Mouse (Mus musculus): ENCODE results near the gene Gm17660. TPM values are rescaled to one million over a fixed set of nuclear protein-coding genes. Genes with fewer than 3 reads are reported as not detected.

The Gm17660 gene
- total RNA-seq, 2 experiments from 2014 or later = not detected

GRCm38 (mm10) chr5:104085366-104085765 is 8.0 kb upstream of the Gm17660 start:
- no peak for DNase-seq (ENCODE audit: low spot score in 2 of 2)

GRCm38 (mm10) chr5:104080736-104081135 is 3.3 kb upstream of the Gm17660 start:
- DNase-seq (ENCODE audit: low spot score in 2 of 2) = no peak

- DNase-seq (ENCODE audit: low spot score in 2 of 2) = no peak
These were observed 1.0 kb downstream of the Gm17660 start for GRCm38 (mm10) chr5:104076361-104076760.

- peak in 1 of 2 experiments; percentile 37 for DNase-seq (ENCODE audit: low spot score in 2 of 2)
These were observed 3.0 kb downstream of the Gm17660 start for GRCm38 (mm10) chr5:104074388-104074787.

- no peak for DNase-seq (ENCODE audit: low spot score in 2 of 2)
These were observed 3.8 kb downstream of the Gm17660 start for GRCm38 (mm10) chr5:104073602-104074001.

- no peak for DNase-seq (ENCODE audit: low spot score in 2 of 2)
These were observed 5.0 kb downstream of the Gm17660 start for GRCm38 (mm10) chr5:104072272-104072886.

- no peak for DNase-seq (ENCODE audit: low spot score in 2 of 2)
These were observed 6.4 kb downstream of the Gm17660 start for GRCm38 (mm10) chr5:104071048-104071447.

GRCm38 (mm10) chr5:104068751-104069150 is 8.7 kb downstream of the Gm17660 start:
- DNase-seq (ENCODE audit: low spot score in 2 of 2) = no peak

GRCm38 (mm10) chr5:104062773-104063551 is 14.4 kb downstream of the Gm17660 start:
- DNase-seq (ENCODE audit: low spot score in 2 of 2) = no peak

- DNase-seq (ENCODE audit: low spot score in 2 of 2) = no peak
These were observed 15.3 kb downstream of the Gm17660 start for GRCm38 (mm10) chr5:104061936-104062772.

- DNase-seq (ENCODE audit: low spot score in 2 of 2) = no peak
These were observed 17.0 kb downstream of the Gm17660 start for GRCm38 (mm10) chr5:104060429-104060828.

GRCm38 (mm10) chr5:104059628-104060027 is 17.8 kb downstream of the Gm17660 start:
- no peak for DNase-seq (ENCODE audit: low spot score in 2 of 2)

- DNase-seq (ENCODE audit: low spot score in 2 of 2) = peak in 1 of 2 experiments; percentile 24
These were observed 19.4 kb downstream of the Gm17660 start for GRCm38 (mm10) chr5:104058021-104058420.

- no peak for DNase-seq (ENCODE audit: low spot score in 2 of 2)
These were observed 21.1 kb downstream of the Gm17660 start for GRCm38 (mm10) chr5:104056295-104056694.

GRCm38 (mm10) chr5:104055816-104056215 is 21.6 kb downstream of the Gm17660 start:
- no peak for DNase-seq (ENCODE audit: low spot score in 2 of 2)

- DNase-seq (ENCODE audit: low spot score in 2 of 2) = no peak
These were observed 22.5 kb downstream of the Gm17660 start for GRCm38 (mm10) chr5:104054938-104055337.

GRCm38 (mm10) chr5:104052956-104053355 is 24.5 kb downstream of the Gm17660 start:
- DNase-seq (ENCODE audit: low spot score in 2 of 2) = no peak

GRCm38 (mm10) chr5:104048139-104048538 is 29.3 kb downstream of the Gm17660 start:
- no peak for DNase-seq (ENCODE audit: low spot score in 2 of 2)

- no peak for DNase-seq (ENCODE audit: low spot score in 2 of 2)
These were observed 30.0 kb downstream of the Gm17660 start for GRCm38 (mm10) chr5:104047200-104048105.
